Mouse (Mus musculus) heart, adult 2 months (tissue): ENCODE results near the gene Cyth3.

Experiments used
- CTCF ChIP-seq: fragments of 200-600 bp; IDR thresholded peaks from 2 replicates; pipeline ENCODE4 v1.8.1; 2022; ENCODE audit warnings: antibody characterized with exemption, mild to moderate bottlenecking, moderate library complexity
- EP300 ChIP-seq: fragments of 200-500 bp; IDR thresholded peaks from 2 replicates; pipeline ENCODE4 v1.6.1; 2011; ENCODE audit warnings: low read depth, low read length, control low read depth; ENCODE audit not compliant: insufficient read depth
- POLR2A ChIP-seq: fragments of 200-500 bp; IDR thresholded peaks from 2 replicates; pipeline ENCODE4 v1.6.1; 2011; ENCODE audit warnings: mild to moderate bottlenecking, low read depth, low read length, control low read depth; ENCODE audit not compliant: insufficient read depth

DNA sequence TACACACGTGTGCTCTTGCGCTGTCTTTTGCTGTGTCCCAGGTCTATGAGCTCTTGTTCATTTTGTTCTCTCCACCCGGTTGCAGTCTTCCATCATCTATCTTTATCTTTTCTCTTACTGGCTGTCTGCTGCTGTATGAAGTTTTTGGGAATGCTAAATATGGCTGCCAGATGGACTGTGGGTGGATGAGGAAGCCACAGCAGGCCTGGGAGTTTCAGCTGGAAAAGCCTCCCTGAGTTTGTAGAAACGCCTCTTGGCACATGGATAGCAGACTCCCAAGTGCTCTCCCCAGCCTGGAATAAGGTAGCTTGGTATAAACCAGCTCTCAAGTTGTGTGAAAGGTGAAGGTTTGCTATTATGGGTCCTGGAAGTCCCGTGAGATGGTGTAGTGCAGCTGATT lies 68.7 kb downstream of the Cyth3 start:
- no peak for TF ChIP-seq CTCF
- no peak for TF ChIP-seq POLR2A
- no peak for TF ChIP-seq EP300
